Mouse (Mus musculus) heart, embryonic 10.5 days (tissue): ENCODE results near the gene Cpvl. TPM values are rescaled to one million over a fixed set of nuclear protein-coding genes. Genes with fewer than 3 reads are reported as not detected.

Experiments
- DNase-seq: peaks from one replicate; pipeline ENCODE4 v3.0.0-alpha.2; 2017; ENCODE audit warnings: low spot score
- H3K27ac ChIP-seq: fragments of 300-500 bp; sonication (generic); 2 replicates; pipeline ENCODE4 v1.5.1; 2016; ENCODE audit warnings: mild to moderate bottlenecking
- H3K27me3 ChIP-seq: fragments of 300-500 bp; sonication (generic); 2 replicates; pipeline ENCODE4 v1.6.1; 2016; ENCODE audit warnings: mild to moderate bottlenecking; ENCODE audit not compliant: poor library complexity, insufficient read depth, severe bottlenecking
- H3K36me3 ChIP-seq: fragments of 300-500 bp; sonication (generic); 2 replicates; pipeline ENCODE4 v1.6.1; 2016; ENCODE audit warnings: mild to moderate bottlenecking, moderate library complexity
- H3K4me1 ChIP-seq: fragments of 300-500 bp; sonication (generic); 2 replicates; pipeline ENCODE4 v1.6.1; 2016; ENCODE audit warnings: mild to moderate bottlenecking
- H3K4me3 ChIP-seq: fragments of 300-500 bp; sonication (generic); 2 replicates; pipeline ENCODE4 v1.5.1; 2016; ENCODE audit warnings: mild to moderate bottlenecking, moderate library complexity
- H3K9me3 ChIP-seq: fragments of 300-500 bp; sonication (generic); 2 replicates; pipeline ENCODE4 v1.6.1; 2016; ENCODE audit warnings: mild to moderate bottlenecking, moderate library complexity
- WGBS: fragments of 180-500 bp; shearing (Covaris S2); methylation state at CpG from one replicate; pipeline ENCODE4 v1.1.7; 2016; 5-methylcytosine and 5-hydroxymethylcytosine counted together
- polyA plus RNA-seq: library from polyadenylated mRNA; unstranded; fragments of >200 nt; fragmentation: Nextera tagmentation; extraction: Ambion mirVana; gene quantifications from 2 replicates; pipeline ENCODE4 v1.2.1, GENCODE M21; 2016

Gene Cpvl
- polyA plus RNA-seq, 1 experiment from 2014 or later: not detected

- Histone ChIP-seq H3K27me3 (no peaks in the 10 kb centered on the region), H3K27ac (no peak overlapping the region)
- 58% methylated on average over 7 of the region's 7 CpGs for WGBS
Measured at GRCm38 (mm10) chr6:53913151-53913550, 65.3 kb downstream of the Cpvl start.

GRCm38 (mm10) chr6:53912112-53912782 lies 66.2 kb downstream of the Cpvl start:
- Histone ChIP-seq H3K27me3 (no peaks in the 10 kb centered on the region), H3K4me1 (peaks cover 28% of the 10 kb centered on the region), H3K4me3 (no peak overlapping the region), H3K9me3 (no peaks in the 10 kb centered on the region), H3K27ac (no peak overlapping the region), H3K36me3 (no peaks in the 10 kb centered on the region)
- WGBS: 58% methylated on average over 6 of the region's 6 CpGs
- DNase-seq: no peak

More at GRCm38 (mm10) chr6:53913151-53913550, 65.3 kb downstream of the Cpvl start:
- no peaks in the 10 kb centered on the region for H3K9me3 ChIP-seq
- no peak for DNase-seq
- H3K36me3 ChIP-seq: no peaks in the 10 kb centered on the region
- H3K4me1 ChIP-seq: peaks cover 19% of the 10 kb centered on the region
- H3K4me3 ChIP-seq: no peak overlapping the region

- 0 out of 2 replicates have a peak overlapping the region, but pooled peaks have one; percentile 6 for H3K27ac ChIP-seq
- H3K9me3 ChIP-seq: no peaks in the 10 kb centered on the region
- no peak for DNase-seq
- H3K4me3 ChIP-seq: no peak overlapping the region
- H3K4me1 ChIP-seq: peaks cover 38% of the 10 kb centered on the region
- H3K36me3 ChIP-seq: no peaks in the 10 kb centered on the region
- 16% methylated on average over 3 of the region's 3 CpGs for WGBS
- no peaks in the 10 kb centered on the region for H3K27me3 ChIP-seq
Measured at GRCm38 (mm10) chr6:53909986-53910385, 68.5 kb downstream of the Cpvl start.

- no peak for DNase-seq
Measured at GRCm38 (mm10) chr6:53909446-53909845, 69.0 kb downstream of the Cpvl start.

GRCm38 (mm10) chr6:53906871-53907270 lies 71.6 kb downstream of the Cpvl start:
- H3K4me1 ChIP-seq: peaks cover 44% of the 10 kb centered on the region
- DNase-seq: no peak

More at GRCm38 (mm10) chr6:53909446-53909845, 69.0 kb downstream of the Cpvl start:
- Histone ChIP-seq H3K36me3 (no peaks in the 10 kb centered on the region), H3K9me3 (no peaks in the 10 kb centered on the region), H3K4me3 (no peak overlapping the region), H3K27me3 (no peaks in the 10 kb centered on the region), H3K27ac (0 out of 2 replicates have a peak overlapping the region, but pooled peaks have one; percentile 45), H3K4me1 (peaks cover 43% of the 10 kb centered on the region)
- WGBS: 18% methylated on average over 3 of the region's 5 CpGs

GRCm38 (mm10) chr6:53906051-53906462 lies 72.4 kb downstream of the Cpvl start:
- H3K4me1 ChIP-seq: peaks cover 44% of the 10 kb centered on the region
- peak; percentile 38 for DNase-seq
- H3K36me3 ChIP-seq: no peaks in the 10 kb centered on the region
- no peaks in the 10 kb centered on the region for H3K9me3 ChIP-seq
- no peaks in the 10 kb centered on the region for H3K27me3 ChIP-seq
- 47% methylated on average over 1 of the region's 1 CpGs for WGBS
- no peak overlapping the region for H3K4me3 ChIP-seq
- H3K27ac ChIP-seq: 0 out of 2 replicates have a peak overlapping the region, but pooled peaks have one; percentile 16

More at GRCm38 (mm10) chr6:53906871-53907270, 71.6 kb downstream of the Cpvl start:
- Histone ChIP-seq H3K9me3 (no peaks in the 10 kb centered on the region), H3K27ac (no peak overlapping the region), H3K36me3 (no peaks in the 10 kb centered on the region), H3K4me3 (no peak overlapping the region), H3K27me3 (no peaks in the 10 kb centered on the region)
- 58% methylated on average over 4 of the region's 4 CpGs for WGBS

- no peaks in the 10 kb centered on the region for H3K27me3 ChIP-seq
- no peak overlapping the region for H3K4me3 ChIP-seq
- 73% methylated on average over 4 of the region's 4 CpGs for WGBS
- no peaks in the 10 kb centered on the region for H3K9me3 ChIP-seq
- no peak overlapping the region for H3K27ac ChIP-seq
- peaks cover 44% of the 10 kb centered on the region for H3K4me1 ChIP-seq
- no peaks in the 10 kb centered on the region for H3K36me3 ChIP-seq
- peak; percentile 61 for DNase-seq
Measured at GRCm38 (mm10) chr6:53905576-53905975, 72.9 kb downstream of the Cpvl start.

GRCm38 (mm10) chr6:53904703-53905395 lies 73.6 kb downstream of the Cpvl start:
- Histone ChIP-seq H3K9me3 (no peaks in the 10 kb centered on the region), H3K36me3 (no peaks in the 10 kb centered on the region), H3K27ac (peak overlapping the region; percentile 57; the same call in 1 of the 2 replicates), H3K4me3 (no peak overlapping the region), H3K27me3 (no peaks in the 10 kb centered on the region), H3K4me1 (peaks cover 44% of the 10 kb centered on the region)
- DNase-seq: peak; percentile 52
- WGBS: 78% methylated on average over 4 of the region's 4 CpGs

GRCm38 (mm10) chr6:53904186-53904585 lies 74.3 kb downstream of the Cpvl start:
- 85% methylated on average over 3 of the region's 3 CpGs for WGBS
- Histone ChIP-seq H3K36me3 (no peaks in the 10 kb centered on the region), H3K27me3 (no peaks in the 10 kb centered on the region), H3K27ac (no peak overlapping the region), H3K9me3 (no peaks in the 10 kb centered on the region), H3K4me3 (no peak overlapping the region), H3K4me1 (peaks cover 40% of the 10 kb centered on the region)
- no peak for DNase-seq

GRCm38 (mm10) chr6:53901741-53902140 lies 76.7 kb downstream of the Cpvl start:
- Histone ChIP-seq H3K4me1 (peaks cover 24% of the 10 kb centered on the region), H3K4me3 (no peak overlapping the region), H3K27ac (no peak overlapping the region), H3K36me3 (no peaks in the 10 kb centered on the region), H3K9me3 (no peaks in the 10 kb centered on the region), H3K27me3 (no peaks in the 10 kb centered on the region)
- 60% methylated on average over 8 of the region's 8 CpGs for WGBS
- no peak for DNase-seq

- peaks cover 9% of the 10 kb centered on the region; the same call in 1 of the 2 replicates for H3K4me1 ChIP-seq
- H3K9me3 ChIP-seq: no peaks in the 10 kb centered on the region
- no peak for DNase-seq
- H3K4me3 ChIP-seq: no peak overlapping the region
- H3K27me3 ChIP-seq: no peaks in the 10 kb centered on the region
- no peaks in the 10 kb centered on the region for H3K36me3 ChIP-seq
- WGBS: 77% methylated on average over 7 of the region's 7 CpGs
- no peak overlapping the region for H3K27ac ChIP-seq
Measured at GRCm38 (mm10) chr6:53897872-53898464, 80.5 kb downstream of the Cpvl start.

- H3K4me1 ChIP-seq: peaks cover 9% of the 10 kb centered on the region; the same call in 1 of the 2 replicates
- no peak overlapping the region for H3K27ac ChIP-seq
- no peaks in the 10 kb centered on the region for H3K36me3 ChIP-seq
- no peak for DNase-seq
- no peaks in the 10 kb centered on the region for H3K27me3 ChIP-seq
- WGBS: 89% methylated on average over 6 of the region's 6 CpGs
- H3K9me3 ChIP-seq: no peaks in the 10 kb centered on the region
- no peak overlapping the region for H3K4me3 ChIP-seq
Measured at GRCm38 (mm10) chr6:53897126-53897525, 81.3 kb downstream of the Cpvl start.

- Histone ChIP-seq H3K36me3 (no peaks in the 10 kb centered on the region), H3K27me3 (0 out of 2 replicates have a peak, but pooled peaks cover 5% of the 10 kb centered on the region), H3K4me1 (no peaks in the 10 kb centered on the region), H3K4me3 (no peak overlapping the region), H3K27ac (no peak overlapping the region), H3K9me3 (no peaks in the 10 kb centered on the region)
- no peak for DNase-seq
- WGBS: 79% methylated on average over 3 of the region's 3 CpGs
Measured at GRCm38 (mm10) chr6:53893731-53894130, 84.7 kb downstream of the Cpvl start.
